Mouse (Mus musculus): ENCODE data around the gene Thbd. TPM values are rescaled to one million over a fixed set of nuclear protein-coding genes. Genes with fewer than 3 reads are reported as not detected.

Gene Thbd
- 33.7 and 37.3 TPM in 2 replicates for polyA plus RNA-seq (2015; fragmentation: Nextera tagmentation; extraction: Ambion mirVana)

- no peaks in the 10 kb centered on the region for H3K9me3 ChIP-seq (replicated peaks; ENCODE audit: control insufficient read depth, low read length)
- WGBS = 2% methylated on average over 35 of the region's 35 CpGs
- H3K4me3 ChIP-seq (replicated peaks; ENCODE audit: low read length) = peak within 1 kb of the TSS; percentile 49
- H3K4me2 ChIP-seq (ENCODE audit: low read depth, low read length) = peak within 1 kb of the TSS; percentile 72
- ATAC-seq (ENCODE audit: insufficient read depth, low FRiP score) = peak; percentile 85
- peaks cover 11% of the 10 kb centered on the region for H3K27me3 ChIP-seq (ENCODE audit: control insufficient read depth, insufficient read depth, low read length)
- peak within 1 kb of the TSS; percentile 56 for H3K27ac ChIP-seq (ENCODE audit: low read length)
- no peaks in the 10 kb centered on the region for H3K36me3 ChIP-seq (ENCODE audit: control insufficient read depth, insufficient read depth, low read length)
- peak within 1 kb of the TSS; percentile 68 for H3K9ac ChIP-seq (ENCODE audit: low read length)
- peaks cover 6% of the 10 kb centered on the region for H3K4me1 ChIP-seq (ENCODE audit: control insufficient read depth, insufficient read depth, low read length)
Observed at GRCm38 (mm10) chr2:148407870-148408760, at the start of gene Thbd. TSS of gene Thbd (minus strand) at chr2:148408188.

GRCm38 (mm10) chr2:148455341-148455740, 47.4 kb upstream of the Thbd start:
- H3K27ac ChIP-seq (ENCODE audit: low read length) = no peak overlapping the region
- no peaks in the 10 kb centered on the region for H3K36me3 ChIP-seq (ENCODE audit: control insufficient read depth, insufficient read depth, low read length)
- H3K9ac ChIP-seq (ENCODE audit: low read length) = no peak overlapping the region
- H3K4me3 ChIP-seq (replicated peaks; ENCODE audit: low read length) = no peak overlapping the region
- H3K9me3 ChIP-seq (replicated peaks; ENCODE audit: control insufficient read depth, low read length) = no peaks in the 10 kb centered on the region
- H3K4me1 ChIP-seq (ENCODE audit: control insufficient read depth, insufficient read depth, low read length) = no peaks in the 10 kb centered on the region
- ATAC-seq (ENCODE audit: insufficient read depth, low FRiP score) = no peak
- H3K4me2 ChIP-seq (ENCODE audit: low read depth, low read length) = no peak overlapping the region
- no peaks in the 10 kb centered on the region for H3K27me3 ChIP-seq (ENCODE audit: control insufficient read depth, insufficient read depth, low read length)

DNA sequence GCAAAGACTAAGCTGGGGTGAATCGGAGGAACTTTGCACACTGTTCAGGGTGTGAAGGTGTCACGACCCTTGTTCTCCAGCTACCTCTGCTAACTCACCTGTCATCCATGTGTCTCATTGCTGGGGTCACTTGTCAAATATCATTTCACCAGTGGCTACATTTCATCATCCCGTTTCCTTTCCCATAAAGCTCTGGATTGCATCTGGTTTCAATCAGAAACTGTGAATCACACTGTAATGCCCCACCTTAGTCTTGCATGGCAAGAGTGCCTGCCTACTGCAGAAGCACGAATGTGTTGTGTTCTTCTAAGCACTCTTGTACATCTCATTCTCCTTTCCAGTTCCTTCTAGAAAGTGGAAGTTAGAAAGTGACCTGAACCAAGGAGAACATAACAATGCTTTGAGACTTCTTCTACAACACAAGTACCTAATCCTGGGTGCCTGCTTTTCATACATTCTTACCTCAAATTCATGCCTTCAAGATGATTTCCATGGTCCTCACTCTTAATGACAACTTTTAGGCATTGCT, 46.1 kb upstream of the Thbd start:
- no peak overlapping the region for H3K4me2 ChIP-seq (ENCODE audit: low read depth, low read length)
- no peak for ATAC-seq (ENCODE audit: insufficient read depth, low FRiP score)
- H3K4me3 ChIP-seq (replicated peaks; ENCODE audit: low read length) = no peak overlapping the region
- no peaks in the 10 kb centered on the region for H3K36me3 ChIP-seq (ENCODE audit: control insufficient read depth, insufficient read depth, low read length)
- WGBS = 82% methylated on average over 4 of the region's 4 CpGs
- H3K9ac ChIP-seq (ENCODE audit: low read length) = no peak overlapping the region
- no peaks in the 10 kb centered on the region for H3K9me3 ChIP-seq (replicated peaks; ENCODE audit: control insufficient read depth, low read length)
- no peaks in the 10 kb centered on the region for H3K4me1 ChIP-seq (ENCODE audit: control insufficient read depth, insufficient read depth, low read length)
- no peaks in the 10 kb centered on the region for H3K27me3 ChIP-seq (ENCODE audit: control insufficient read depth, insufficient read depth, low read length)
- no peak overlapping the region for H3K27ac ChIP-seq (ENCODE audit: low read length)

DNA sequence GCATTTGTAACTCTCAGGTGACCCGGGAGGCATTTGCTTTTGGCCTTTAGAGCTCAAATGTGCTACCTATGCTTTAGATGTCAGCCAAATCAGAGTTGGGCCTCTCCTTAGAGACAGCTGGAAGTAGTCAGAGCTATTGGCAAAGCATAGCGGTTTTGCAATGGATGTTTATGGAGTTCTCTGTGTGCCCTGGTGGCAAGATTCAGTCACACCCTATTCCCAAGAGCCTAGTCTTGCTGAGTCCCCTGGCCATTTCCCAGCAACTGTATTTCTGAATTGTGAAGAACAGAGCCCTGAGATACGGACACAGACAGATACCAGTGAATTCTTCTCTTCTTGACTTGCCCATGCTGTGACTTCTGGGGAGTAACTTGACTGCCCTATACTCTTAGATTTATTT, 45.1 kb upstream of the Thbd start:
- Histone ChIP-seq H3K36me3 (ENCODE audit: control insufficient read depth, insufficient read depth, low read length) (no peaks in the 10 kb centered on the region), H3K4me1 (ENCODE audit: control insufficient read depth, insufficient read depth, low read length) (no peaks in the 10 kb centered on the region), H3K9me3 (replicated peaks; ENCODE audit: control insufficient read depth, low read length) (no peaks in the 10 kb centered on the region), H3K4me3 (replicated peaks; ENCODE audit: low read length) (no peak overlapping the region), H3K27ac (ENCODE audit: low read length) (no peak overlapping the region), H3K27me3 (ENCODE audit: control insufficient read depth, insufficient read depth, low read length) (no peaks in the 10 kb centered on the region), H3K4me2 (ENCODE audit: low read depth, low read length) (no peak overlapping the region), H3K9ac (ENCODE audit: low read length) (no peak overlapping the region)
- WGBS = 79% methylated on average over 3 of the region's 3 CpGs
- ATAC-seq (ENCODE audit: insufficient read depth, low FRiP score) = no peak

GRCm38 (mm10) chr2:148451498-148451897, 43.5 kb upstream of the Thbd start:
- no peak for ATAC-seq (ENCODE audit: insufficient read depth, low FRiP score)
- WGBS = 65% methylated on average over 5 of the region's 5 CpGs

GRCm38 (mm10) chr2:148450616-148451015, 42.6 kb upstream of the Thbd start:
- 64% methylated on average over 5 of the region's 5 CpGs for WGBS
- no peaks in the 10 kb centered on the region for H3K36me3 ChIP-seq (ENCODE audit: control insufficient read depth, insufficient read depth, low read length)
- no peak for ATAC-seq (ENCODE audit: insufficient read depth, low FRiP score)

More at GRCm38 (mm10) chr2:148451498-148451897, 43.5 kb upstream of the Thbd start:
- Histone ChIP-seq H3K4me2 (ENCODE audit: low read depth, low read length) (no peak overlapping the region), H3K4me1 (ENCODE audit: control insufficient read depth, insufficient read depth, low read length) (no peaks in the 10 kb centered on the region), H3K9ac (ENCODE audit: low read length) (no peak overlapping the region), H3K27ac (ENCODE audit: low read length) (no peak overlapping the region), H3K4me3 (replicated peaks; ENCODE audit: low read length) (no peak overlapping the region), H3K9me3 (replicated peaks; ENCODE audit: control insufficient read depth, low read length) (no peaks in the 10 kb centered on the region), H3K36me3 (ENCODE audit: control insufficient read depth, insufficient read depth, low read length) (no peaks in the 10 kb centered on the region), H3K27me3 (ENCODE audit: control insufficient read depth, insufficient read depth, low read length) (no peaks in the 10 kb centered on the region)

DNA sequence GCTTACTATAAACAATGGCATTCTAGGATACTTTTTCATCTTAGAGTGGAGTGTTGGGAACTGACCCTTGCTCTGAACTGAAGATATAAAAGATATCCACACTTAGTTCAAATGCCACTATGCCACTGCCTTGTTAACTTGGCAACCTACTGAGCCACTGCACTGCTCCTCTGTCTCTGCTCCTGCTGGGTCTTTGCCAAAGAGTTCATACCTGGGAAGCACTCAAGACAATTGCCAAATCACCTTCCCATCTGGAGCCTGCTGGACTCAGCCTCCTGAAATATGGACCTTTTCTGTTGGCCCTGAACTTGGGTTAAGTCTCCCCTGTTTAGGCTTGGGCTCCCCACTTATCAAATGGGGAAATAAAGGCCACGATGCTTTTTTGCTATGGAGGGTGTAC, 41.7 kb upstream of the Thbd start:
- Histone ChIP-seq H3K27me3 (ENCODE audit: control insufficient read depth, insufficient read depth, low read length) (no peaks in the 10 kb centered on the region), H3K4me2 (ENCODE audit: low read depth, low read length) (no peak overlapping the region), H3K4me1 (ENCODE audit: control insufficient read depth, insufficient read depth, low read length) (no peaks in the 10 kb centered on the region), H3K9me3 (replicated peaks; ENCODE audit: control insufficient read depth, low read length) (no peaks in the 10 kb centered on the region), H3K9ac (ENCODE audit: low read length) (no peak overlapping the region), H3K4me3 (replicated peaks; ENCODE audit: low read length) (no peak overlapping the region), H3K36me3 (ENCODE audit: control insufficient read depth, insufficient read depth, low read length) (no peaks in the 10 kb centered on the region), H3K27ac (ENCODE audit: low read length) (no peak overlapping the region)
- ATAC-seq (ENCODE audit: insufficient read depth, low FRiP score) = no peak
- 92% methylated on average over 1 of the region's 1 CpGs for WGBS

More at GRCm38 (mm10) chr2:148450616-148451015, 42.6 kb upstream of the Thbd start:
- H3K4me1 ChIP-seq (ENCODE audit: control insufficient read depth, insufficient read depth, low read length) = no peaks in the 10 kb centered on the region
- H3K9ac ChIP-seq (ENCODE audit: low read length) = no peak overlapping the region
- H3K27ac ChIP-seq (ENCODE audit: low read length) = no peak overlapping the region
- no peaks in the 10 kb centered on the region for H3K27me3 ChIP-seq (ENCODE audit: control insufficient read depth, insufficient read depth, low read length)
- H3K4me3 ChIP-seq (replicated peaks; ENCODE audit: low read length) = no peak overlapping the region
- no peak overlapping the region for H3K4me2 ChIP-seq (ENCODE audit: low read depth, low read length)
- no peaks in the 10 kb centered on the region for H3K9me3 ChIP-seq (replicated peaks; ENCODE audit: control insufficient read depth, low read length)

DNA sequence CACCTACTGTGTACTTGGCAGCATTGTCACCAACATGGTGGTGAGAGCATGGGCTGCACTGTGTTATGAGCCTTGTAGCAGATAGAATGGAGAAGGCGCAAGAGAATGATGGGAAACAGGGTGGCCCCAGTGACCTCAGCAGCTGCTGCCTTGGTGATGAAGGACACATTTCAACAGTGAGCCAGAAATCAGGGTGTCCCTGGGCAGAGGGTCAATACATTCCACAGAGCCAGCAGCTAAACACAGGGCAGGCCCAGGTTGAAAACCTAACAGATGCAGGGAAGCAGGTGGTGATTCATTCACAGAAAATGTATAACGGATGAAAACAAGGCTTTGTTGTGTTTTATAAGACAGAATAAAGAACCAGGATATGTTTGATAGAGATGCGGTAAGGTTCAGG, 38.5 kb upstream of the Thbd start:
- no peaks in the 10 kb centered on the region for H3K4me1 ChIP-seq (ENCODE audit: control insufficient read depth, insufficient read depth, low read length)
- H3K27me3 ChIP-seq (ENCODE audit: control insufficient read depth, insufficient read depth, low read length) = no peaks in the 10 kb centered on the region
- no peaks in the 10 kb centered on the region for H3K36me3 ChIP-seq (ENCODE audit: control insufficient read depth, insufficient read depth, low read length)
- no peak for ATAC-seq (ENCODE audit: insufficient read depth, low FRiP score)
- no peaks in the 10 kb centered on the region for H3K9me3 ChIP-seq (replicated peaks; ENCODE audit: control insufficient read depth, low read length)
- WGBS = 62% methylated on average over 3 of the region's 3 CpGs
- H3K9ac ChIP-seq (ENCODE audit: low read length) = no peak overlapping the region
- H3K27ac ChIP-seq (ENCODE audit: low read length) = no peak overlapping the region
- H3K4me2 ChIP-seq (ENCODE audit: low read depth, low read length) = no peak overlapping the region
- H3K4me3 ChIP-seq (replicated peaks; ENCODE audit: low read length) = no peak overlapping the region

GRCm38 (mm10) chr2:148445616-148446015, 37.6 kb upstream of the Thbd start:
- Histone ChIP-seq H3K36me3 (ENCODE audit: control insufficient read depth, insufficient read depth, low read length) (no peaks in the 10 kb centered on the region), H3K4me2 (ENCODE audit: low read depth, low read length) (no peak overlapping the region), H3K9ac (ENCODE audit: low read length) (no peak overlapping the region), H3K27ac (ENCODE audit: low read length) (no peak overlapping the region), H3K4me3 (replicated peaks; ENCODE audit: low read length) (no peak overlapping the region), H3K9me3 (replicated peaks; ENCODE audit: control insufficient read depth, low read length) (no peaks in the 10 kb centered on the region), H3K27me3 (ENCODE audit: control insufficient read depth, insufficient read depth, low read length) (no peaks in the 10 kb centered on the region), H3K4me1 (ENCODE audit: control insufficient read depth, insufficient read depth, low read length) (no peaks in the 10 kb centered on the region)
- ATAC-seq (ENCODE audit: insufficient read depth, low FRiP score) = no peak
- 78% methylated on average over 1 of the region's 1 CpGs for WGBS

Data from stomach, embryonic 16.5 days (tissue).